Mouse (Mus musculus) monocyte, adult 2 months (primary cell): ENCODE data around the gene Alpl.

ENCODE experiments used
- DNase-seq, 2 experiments: peaks; one replicate each; pipeline ENCODE4 v3.0.0; 2022; ENCODE audit warnings: low spot score in 2 of 2, low read depth in 1 of 2

The Alpl gene

DNA sequence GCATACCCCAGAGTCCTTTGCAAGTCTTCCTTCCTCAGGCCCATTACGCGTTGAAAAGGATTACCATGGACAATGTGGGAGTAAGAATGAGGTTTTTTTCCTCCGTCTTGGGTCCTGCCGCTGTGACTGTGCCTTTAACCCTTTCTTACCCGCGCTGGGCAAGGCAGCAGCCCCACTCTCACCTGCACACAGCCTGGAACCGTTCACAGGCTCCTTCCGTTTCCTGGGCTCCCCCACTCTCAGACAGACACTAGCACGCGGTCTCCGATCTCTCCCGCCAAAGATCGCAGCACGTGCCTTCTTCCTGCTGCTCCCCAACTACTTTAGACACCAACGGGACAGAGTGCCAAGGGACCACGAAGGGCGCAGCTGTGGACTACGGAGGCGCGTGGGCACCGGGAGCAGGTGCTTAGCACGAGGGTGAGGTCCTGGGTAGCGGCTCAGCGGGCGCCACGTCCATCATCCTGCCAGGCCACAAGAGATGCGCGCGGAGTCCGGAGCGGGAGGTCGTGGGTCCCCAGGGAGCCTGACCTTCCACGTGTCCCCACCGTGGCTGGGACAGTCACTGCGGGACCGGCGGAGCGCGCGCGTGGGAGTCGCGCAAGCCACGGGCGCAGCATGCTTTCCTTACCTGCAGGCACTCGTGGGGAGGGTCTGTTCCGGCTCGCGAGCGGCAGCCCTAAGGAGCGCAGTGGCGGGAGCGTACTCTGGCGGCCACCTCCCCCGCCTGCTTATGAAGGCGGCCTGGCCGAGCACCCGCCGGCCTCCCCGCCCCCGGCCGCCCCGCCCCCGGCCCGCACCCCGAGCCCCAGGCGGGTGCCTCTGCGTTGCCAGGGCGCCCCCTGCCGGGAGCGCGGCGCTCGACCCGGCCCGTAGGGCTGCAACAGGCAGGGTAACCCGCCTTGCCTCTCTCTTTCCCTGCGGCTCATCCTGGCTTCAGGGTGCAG is at the start of gene Alpl:
Gene Alpl (minus strand): TSS at position 774 of the 947 bp plus-strand sequence.
- peak in 1 of 2 experiments; percentile 15 for DNase-seq

GRCm38 (mm10) chr4:137844656-137845055 is 48.5 kb upstream of the Alpl start:
- no peak for DNase-seq

DNA sequence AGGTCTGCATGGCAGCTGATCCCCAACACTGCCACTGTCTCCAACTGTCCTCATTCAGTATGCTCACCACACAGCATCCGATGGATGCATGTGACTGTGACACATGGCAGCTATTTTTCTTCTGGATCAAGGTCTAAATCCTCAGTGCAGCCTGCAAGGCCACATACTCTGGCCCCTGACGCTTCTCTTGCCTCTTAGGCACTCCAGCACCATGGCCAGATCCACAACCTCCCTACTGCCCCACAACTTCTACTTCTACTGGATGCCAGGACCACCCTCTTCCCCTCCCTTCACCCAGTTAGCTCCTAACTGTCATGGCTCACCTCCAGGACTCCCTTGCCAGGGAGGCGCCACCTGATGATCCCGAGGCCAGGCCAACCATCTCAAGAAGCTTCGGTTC is 43.3 kb upstream of the Alpl start:
- no peak for DNase-seq

- no peak for DNase-seq
These were observed 42.6 kb upstream of the Alpl start for GRCm38 (mm10) chr4:137838791-137839190.

DNA sequence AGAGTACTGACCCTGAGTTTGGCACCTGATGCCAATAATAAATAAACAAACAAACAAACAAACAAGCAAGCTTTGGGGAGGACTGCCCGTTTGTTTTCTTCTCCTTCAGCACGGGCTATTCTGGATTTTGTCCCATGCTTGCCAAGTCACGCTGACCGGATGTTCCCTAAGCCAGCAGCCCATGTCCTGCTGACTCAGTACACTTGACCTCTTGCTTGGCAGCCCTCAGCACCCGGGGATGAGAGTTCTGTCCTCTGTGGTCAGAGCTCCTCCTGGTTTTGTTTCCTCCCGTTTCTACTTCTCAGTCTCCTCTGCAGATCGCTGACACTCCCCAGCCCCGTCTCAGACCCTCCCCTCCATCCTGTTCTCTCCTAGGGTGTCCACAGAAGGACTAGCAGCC is 41.6 kb upstream of the Alpl start:
- no peak for DNase-seq

GRCm38 (mm10) chr4:137836741-137837140 is 40.6 kb upstream of the Alpl start:
- DNase-seq: no peak

DNA sequence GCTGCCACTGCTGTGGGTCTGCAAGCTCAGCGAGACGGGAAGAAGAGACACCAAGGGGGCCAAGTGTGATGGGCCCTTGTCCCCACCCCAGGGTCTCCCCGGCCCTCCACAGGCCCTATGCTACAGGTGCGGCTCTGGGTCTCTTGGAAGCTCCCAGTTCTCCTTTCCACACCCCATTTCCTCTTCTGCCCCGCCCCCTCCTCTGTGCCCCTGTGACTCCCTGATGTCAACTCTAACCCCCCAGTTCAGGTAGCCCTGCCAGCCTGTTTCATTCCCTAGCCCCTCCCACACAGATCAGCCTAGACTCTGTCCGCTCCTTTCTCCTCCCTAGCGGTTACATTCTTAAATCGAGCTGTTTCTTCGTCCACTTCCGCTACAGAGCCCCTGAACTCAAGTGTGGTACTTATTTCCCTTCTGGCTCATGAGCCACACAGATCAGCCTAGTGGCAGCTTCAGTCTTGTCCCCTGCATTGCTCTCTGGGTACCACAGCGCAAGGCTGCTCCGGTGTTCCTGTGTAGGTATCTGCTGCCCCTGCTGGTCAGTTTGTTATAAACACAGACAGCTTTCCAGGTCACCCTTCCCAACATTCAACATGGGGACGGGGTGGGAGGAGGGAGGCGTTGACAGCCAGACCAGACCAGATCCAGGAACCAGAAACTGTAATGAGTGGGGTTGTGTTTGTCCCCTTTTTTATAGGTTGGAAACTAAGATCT is 39.6 kb upstream of the Alpl start:
- DNase-seq: no peak

DNA sequence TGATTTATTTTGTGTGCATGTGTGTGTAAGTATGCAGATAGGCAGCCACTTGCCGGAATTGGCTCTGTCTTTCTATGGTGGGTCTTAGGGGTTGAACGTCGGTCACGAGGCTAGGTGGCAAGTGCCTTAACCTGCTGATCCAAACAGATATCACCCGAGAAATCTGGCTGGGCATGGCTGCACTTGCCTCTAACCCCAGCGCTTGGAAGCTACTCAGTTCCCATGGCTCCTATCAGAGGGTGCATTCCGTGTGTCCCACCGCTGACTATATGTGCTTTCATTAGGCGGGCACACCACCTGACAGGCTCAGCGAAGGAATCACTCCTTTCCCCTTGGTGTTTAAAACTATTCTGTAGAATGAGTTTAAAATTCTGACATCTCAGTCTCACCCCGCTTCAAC is 35.4 kb upstream of the Alpl start:
- no peak for DNase-seq

- DNase-seq: no peak
These were observed 34.2 kb upstream of the Alpl start for GRCm38 (mm10) chr4:137830380-137830779.

- no peak for DNase-seq
These were observed 28.7 kb upstream of the Alpl start for GRCm38 (mm10) chr4:137824881-137825280.

DNA sequence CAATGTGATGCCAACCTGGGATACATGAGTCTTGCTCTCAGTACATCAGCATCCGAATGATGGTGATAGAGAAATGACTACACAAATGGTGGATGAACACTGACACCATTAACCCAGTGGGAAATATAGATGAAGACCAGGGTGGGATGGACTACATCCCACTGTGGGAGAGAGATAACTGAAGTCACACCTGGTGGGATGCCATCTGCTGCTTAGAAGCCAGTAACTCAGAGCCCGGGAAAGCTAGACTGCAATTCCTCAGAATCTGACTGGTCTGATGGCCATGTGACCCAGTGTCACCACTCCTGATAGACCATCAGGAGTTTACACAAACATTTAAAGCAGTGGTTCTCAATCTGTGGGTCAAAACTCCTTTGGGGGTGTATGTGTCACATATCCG is 27.4 kb upstream of the Alpl start:
- DNase-seq: no peak

DNA sequence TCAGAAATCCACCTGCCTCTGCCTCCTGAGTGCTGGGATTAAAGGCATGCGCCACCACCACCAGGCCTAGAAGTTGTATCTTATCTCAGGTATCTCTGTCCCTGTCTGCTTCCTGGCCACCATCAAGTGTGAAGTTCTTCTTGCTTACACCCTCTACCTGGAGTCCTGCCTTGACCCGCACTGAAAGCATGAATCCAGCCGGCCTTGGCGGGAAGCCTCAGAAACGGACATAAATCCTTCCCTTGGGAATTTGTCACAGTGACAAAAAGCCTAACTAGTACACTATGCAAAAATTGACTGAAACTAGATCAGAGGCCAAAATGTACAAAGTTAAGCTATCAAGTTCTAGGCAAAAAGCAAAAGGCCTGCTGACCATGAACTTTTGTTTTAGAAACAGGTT is 26.4 kb upstream of the Alpl start:
- DNase-seq: no peak

DNA sequence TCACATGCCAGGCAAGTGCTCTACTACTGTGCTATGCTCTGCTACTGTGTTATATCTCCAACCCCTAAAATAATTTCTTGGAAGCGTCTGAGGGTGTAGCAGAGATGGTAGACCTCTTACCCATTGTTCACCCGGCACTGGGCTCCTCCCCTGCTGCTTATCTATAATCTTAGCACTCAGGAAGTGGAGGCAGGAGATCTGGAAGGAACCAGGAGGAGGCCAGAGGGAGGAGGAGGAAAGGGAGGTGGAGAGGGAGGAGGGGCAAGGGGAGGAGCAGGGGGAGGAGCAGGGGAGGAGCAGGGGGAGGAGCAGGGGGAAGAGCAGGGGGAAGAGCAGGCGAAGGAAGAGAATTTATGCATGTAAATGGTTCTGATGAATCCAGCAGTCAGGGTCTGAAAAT is 24.5 kb upstream of the Alpl start:
- no peak for DNase-seq

GRCm38 (mm10) chr4:137819487-137819886 is 23.3 kb upstream of the Alpl start:
- no peak for DNase-seq

- DNase-seq: no peak
These were observed 22.2 kb upstream of the Alpl start for GRCm38 (mm10) chr4:137818341-137818740.

GRCm38 (mm10) chr4:137816216-137816615 is 20.0 kb upstream of the Alpl start:
- no peak for DNase-seq

GRCm38 (mm10) chr4:137815473-137815872 is 19.3 kb upstream of the Alpl start:
- peak in 1 of 2 experiments; percentile 8 for DNase-seq

DNA sequence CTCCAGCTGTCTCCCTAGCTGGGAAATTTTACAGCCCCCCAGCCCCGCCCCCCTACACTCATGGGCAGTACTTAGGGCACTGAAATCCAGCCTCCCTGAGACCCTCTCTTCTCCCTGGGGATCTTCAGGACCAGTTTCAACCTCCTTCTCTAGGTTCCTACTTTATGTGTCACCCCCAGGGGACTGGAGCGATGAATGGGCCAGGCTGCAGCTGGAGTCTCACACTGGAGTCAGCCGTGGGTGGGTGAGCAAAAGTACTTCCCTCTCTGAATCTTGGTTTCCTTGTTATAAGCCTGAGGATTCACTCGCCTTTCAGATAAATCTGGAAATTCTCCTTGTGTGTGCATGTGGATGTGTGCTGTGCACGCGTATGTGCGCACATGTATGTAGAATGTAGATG is 18.0 kb upstream of the Alpl start:
- no peak for DNase-seq

DNA sequence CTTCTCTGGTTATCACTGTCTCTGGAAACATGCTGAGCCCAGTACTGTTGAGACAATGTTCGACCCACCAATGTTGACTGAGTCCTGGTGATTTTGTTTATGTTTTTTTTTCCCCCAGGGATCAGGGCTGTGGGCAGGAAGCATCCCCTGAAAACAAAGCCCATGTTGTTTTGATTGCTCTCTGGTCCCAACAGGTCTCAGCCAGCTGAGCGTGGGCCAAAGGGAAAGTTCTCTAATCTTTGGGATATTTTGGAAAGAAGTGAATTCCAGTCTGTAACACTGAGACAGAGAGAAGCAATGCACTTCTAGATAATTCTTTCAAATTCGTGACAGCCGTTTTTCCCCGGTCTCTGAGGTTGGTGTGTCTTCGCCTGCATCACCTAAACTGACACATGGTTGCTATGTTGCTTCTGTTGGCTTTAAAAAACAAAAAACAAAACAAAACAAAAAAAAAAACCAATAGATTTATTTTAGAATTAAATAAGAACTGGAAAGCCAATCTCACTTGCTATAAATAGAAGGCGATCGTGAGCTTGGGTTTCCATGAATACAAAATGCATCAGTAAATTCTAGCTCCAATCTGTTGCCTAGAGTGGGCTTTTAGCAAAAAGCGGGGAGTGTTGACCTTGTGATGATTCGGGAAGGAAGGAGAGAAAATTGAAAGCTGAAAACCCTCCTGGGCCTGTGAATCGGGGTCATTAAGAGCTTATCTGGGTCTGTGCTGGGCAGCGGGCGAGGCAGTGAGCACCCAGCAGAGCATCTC is 16.9 kb upstream of the Alpl start:
- no peak for DNase-seq

DNA sequence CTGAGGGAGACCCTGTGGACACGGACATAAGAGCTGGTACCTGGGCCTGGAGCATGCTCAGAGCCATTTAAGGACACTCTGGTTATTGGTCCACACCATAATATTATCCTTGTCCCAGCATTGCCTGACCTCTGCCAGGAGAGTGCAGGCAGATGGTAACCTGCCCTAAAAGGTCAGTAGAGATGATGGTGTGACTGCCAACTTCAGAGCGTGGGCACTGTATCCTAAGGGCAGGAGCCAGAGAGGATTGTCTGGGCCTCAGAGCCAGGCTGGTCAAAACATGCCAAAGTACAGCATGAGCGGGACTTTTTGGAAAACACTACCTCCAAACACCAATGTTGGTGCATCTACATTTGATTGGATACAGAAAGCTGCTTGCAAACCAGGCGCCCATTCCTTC is 13.8 kb upstream of the Alpl start:
- no peak for DNase-seq

- peak in 1 of 2 experiments; percentile 24 for DNase-seq
These were observed 11.2 kb upstream of the Alpl start for GRCm38 (mm10) chr4:137807301-137807851.
